Mouse (Mus musculus): ENCODE results near the gene Fam89a. TPM values are rescaled to one million over a fixed set of nuclear protein-coding genes. Genes with fewer than 3 reads are reported as not detected.
A peak's percentile ranks its signal among the peaks of the same experiment; 100 is the strongest.

Fam89a gene
- polyA plus RNA-seq, 1 experiment from 2014 or later: 3.2 TPM

DNA sequence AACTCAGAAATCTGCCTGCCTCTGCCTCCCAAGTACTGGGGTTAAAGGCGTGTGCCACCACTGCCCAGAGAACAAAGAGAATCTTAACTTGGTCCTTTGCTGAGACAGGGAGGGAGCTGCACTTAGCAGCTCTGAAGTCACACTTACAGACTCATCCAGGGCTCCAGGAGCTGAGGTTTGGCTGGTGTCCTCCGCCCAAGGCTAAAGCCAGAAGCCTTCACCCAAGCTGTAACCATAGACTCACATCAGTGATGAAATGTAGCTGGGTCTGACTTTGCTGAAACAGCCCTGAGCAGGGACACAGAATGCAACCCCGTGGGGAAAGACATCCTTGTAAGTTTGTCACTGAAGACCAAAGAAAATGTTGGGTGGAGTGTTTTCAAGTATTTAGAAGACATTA, 30.8 kb upstream of the Fam89a start:
- Histone ChIP-seq H3K9ac (no peak overlapping the region), H3K36me3 (no peaks in the 10 kb centered on the region), H3K27me3 (peaks cover 20% of the 10 kb centered on the region; the same call in 1 of the 2 replicates), H3K27ac (no peak overlapping the region), H3K9me3 (no peaks in the 10 kb centered on the region), H3K4me1 (replicated peaks) (peaks cover 19% of the 10 kb centered on the region), H3K4me3 (no peak overlapping the region), H3K4me2 (no peak overlapping the region)
- no peak for ATAC-seq (ENCODE audit: low FRiP score)
- 84% methylated on average over 3 of the region's 3 CpGs for WGBS

GRCm38 (mm10) chr8:124780236-124780635, 28.6 kb upstream of the Fam89a start:
- peak overlapping the region; percentile 49; the same call in 1 of the 2 replicates for H3K9ac ChIP-seq
- ATAC-seq (ENCODE audit: low FRiP score): peak; percentile 72
- 0 out of 2 replicates have a peak, but pooled peaks cover 6% of the 10 kb centered on the region for H3K27me3 ChIP-seq
- 0 out of 2 replicates have a peak overlapping the region, but pooled peaks have one; percentile 23 for H3K4me2 ChIP-seq
- peaks cover 22% of the 10 kb centered on the region for H3K4me1 ChIP-seq (replicated peaks)
- peak overlapping the region; percentile 80 for H3K27ac ChIP-seq
- H3K4me3 ChIP-seq: no peak overlapping the region
- no peaks in the 10 kb centered on the region for H3K36me3 ChIP-seq
- WGBS: 7% methylated on average over 7 of the region's 7 CpGs
- no peaks in the 10 kb centered on the region for H3K9me3 ChIP-seq

DNA sequence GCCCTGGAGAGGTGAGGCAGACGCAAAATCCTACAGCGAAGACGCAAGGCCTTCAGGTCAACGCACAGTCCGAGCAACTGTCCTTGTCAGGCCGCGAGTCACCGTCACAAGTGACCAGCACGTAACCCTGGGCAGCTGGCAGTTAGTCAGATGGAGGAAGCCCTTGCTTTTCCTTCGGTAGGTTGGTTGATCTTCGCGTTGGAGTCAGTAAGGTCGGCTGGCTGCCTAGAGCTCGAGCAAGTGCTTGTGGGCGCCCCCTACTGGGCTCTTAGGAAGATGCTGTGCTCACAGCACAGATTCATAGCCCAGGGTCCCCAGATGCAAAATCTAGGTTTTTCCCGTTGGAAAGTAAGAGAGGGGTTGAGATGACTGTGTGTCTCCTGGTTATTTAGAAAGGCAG, 24.1 kb upstream of the Fam89a start:
- Histone ChIP-seq H3K4me2 (peak overlapping the region; percentile 38), H3K4me3 (no peak overlapping the region), H3K27me3 (peaks cover 12% of the 10 kb centered on the region; the same call in 1 of the 2 replicates), H3K9me3 (no peaks in the 10 kb centered on the region), H3K36me3 (no peaks in the 10 kb centered on the region), H3K27ac (no peak overlapping the region), H3K4me1 (replicated peaks) (peaks cover 9% of the 10 kb centered on the region), H3K9ac (no peak overlapping the region)
- 12% methylated on average over 16 of the region's 16 CpGs for WGBS
- no peak for ATAC-seq (ENCODE audit: low FRiP score)

- ATAC-seq (ENCODE audit: low FRiP score): no peak
- H3K27ac ChIP-seq: no peak overlapping the region
- no peak overlapping the region for H3K4me2 ChIP-seq
- H3K36me3 ChIP-seq: no peaks in the 10 kb centered on the region
- H3K4me1 ChIP-seq (replicated peaks): 0 out of 2 replicates have a peak, but pooled peaks cover 3% of the 10 kb centered on the region
- H3K9ac ChIP-seq: no peak overlapping the region
- H3K9me3 ChIP-seq: no peaks in the 10 kb centered on the region
- H3K27me3 ChIP-seq: peaks cover 10% of the 10 kb centered on the region; the same call in 1 of the 2 replicates
- H3K4me3 ChIP-seq: no peak overlapping the region
- 78% methylated on average over 2 of the region's 2 CpGs for WGBS
These were observed 20.8 kb upstream of the Fam89a start for GRCm38 (mm10) chr8:124772389-124772788.

DNA sequence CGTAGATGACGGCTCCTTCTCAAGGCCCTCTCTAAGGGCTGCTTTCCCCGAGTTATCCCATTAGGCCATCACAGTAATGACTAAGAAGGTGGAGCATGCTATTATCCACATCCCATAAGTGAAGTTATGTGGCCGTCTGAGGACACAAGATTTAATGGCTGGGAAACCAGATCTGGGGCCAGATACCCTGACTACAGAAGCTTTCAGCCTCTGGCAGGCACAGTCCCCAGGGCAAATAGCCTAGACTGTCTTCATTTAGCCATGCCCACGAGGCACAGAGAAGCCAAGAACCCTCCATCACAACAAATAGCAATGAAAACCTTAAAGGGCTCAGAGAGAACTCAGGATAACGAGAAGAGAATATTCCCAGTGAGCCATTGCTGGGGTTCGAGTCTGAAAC, 11.4 kb upstream of the Fam89a start:
- no peak overlapping the region for H3K27ac ChIP-seq
- 65% methylated on average over 7 of the region's 7 CpGs for WGBS
- no peak for ATAC-seq (ENCODE audit: low FRiP score)

GRCm38 (mm10) chr8:124758544-124758943, 6.9 kb upstream of the Fam89a start:
- Histone ChIP-seq H3K4me3 (no peak overlapping the region), H3K27me3 (peaks cover 21% of the 10 kb centered on the region), H3K4me2 (no peak overlapping the region), H3K36me3 (no peaks in the 10 kb centered on the region), H3K4me1 (replicated peaks) (no peaks in the 10 kb centered on the region), H3K27ac (no peak overlapping the region), H3K9ac (no peak overlapping the region), H3K9me3 (no peaks in the 10 kb centered on the region)
- no peak for ATAC-seq (ENCODE audit: low FRiP score)
- 48% methylated on average over 3 of the region's 3 CpGs for WGBS

More for the DNA sequence above, 11.4 kb upstream of the Fam89a start:
- no peak overlapping the region for H3K4me2 ChIP-seq
- no peaks in the 10 kb centered on the region for H3K27me3 ChIP-seq
- no peaks in the 10 kb centered on the region for H3K9me3 ChIP-seq
- no peaks in the 10 kb centered on the region for H3K36me3 ChIP-seq
- H3K4me1 ChIP-seq (replicated peaks): no peaks in the 10 kb centered on the region
- no peak overlapping the region for H3K4me3 ChIP-seq
- H3K9ac ChIP-seq: no peak overlapping the region

DNA sequence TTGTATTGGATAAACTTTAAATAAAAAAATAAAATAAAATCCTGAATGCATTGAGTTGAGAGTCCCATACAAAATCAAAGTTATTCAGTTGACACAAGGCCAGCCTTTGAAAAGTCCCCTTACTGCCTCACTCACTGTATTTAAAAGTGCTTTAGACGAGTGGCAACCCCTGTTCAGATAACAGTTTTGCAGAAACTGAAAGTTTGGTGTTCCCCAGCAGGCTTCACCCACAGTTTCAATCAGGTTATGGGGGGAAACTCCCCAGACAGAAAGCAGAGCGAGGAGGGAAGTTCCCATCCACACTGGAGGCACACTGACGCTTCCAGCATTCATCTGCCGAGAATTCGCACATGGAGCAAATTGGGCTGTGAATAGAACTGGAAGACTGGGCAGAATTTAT, 5.0 kb upstream of the Fam89a start:
- no peak for ATAC-seq (ENCODE audit: low FRiP score)
- Histone ChIP-seq H3K4me2 (no peak overlapping the region), H3K9ac (no peak overlapping the region), H3K27me3 (peaks cover 40% of the 10 kb centered on the region), H3K4me1 (replicated peaks) (peaks cover 2% of the 10 kb centered on the region; the same call in 1 of the 2 replicates), H3K27ac (no peak overlapping the region), H3K36me3 (no peaks in the 10 kb centered on the region), H3K4me3 (no peak overlapping the region), H3K9me3 (no peaks in the 10 kb centered on the region)
- 66% methylated on average over 5 of the region's 5 CpGs for WGBS

GRCm38 (mm10) chr8:124756153-124756552, 4.5 kb upstream of the Fam89a start:
- no peaks in the 10 kb centered on the region for H3K36me3 ChIP-seq
- H3K9me3 ChIP-seq: no peaks in the 10 kb centered on the region
- H3K27ac ChIP-seq: no peak overlapping the region
- no peak for ATAC-seq (ENCODE audit: low FRiP score)
- 71% methylated on average over 2 of the region's 2 CpGs for WGBS
- H3K4me1 ChIP-seq (replicated peaks): peaks cover 7% of the 10 kb centered on the region
- no peak overlapping the region for H3K4me2 ChIP-seq
- peaks cover 45% of the 10 kb centered on the region for H3K27me3 ChIP-seq
- no peak overlapping the region for H3K4me3 ChIP-seq
- no peak overlapping the region for H3K9ac ChIP-seq

GRCm38 (mm10) chr8:124755481-124755880, 3.8 kb upstream of the Fam89a start:
- no peak overlapping the region for H3K27ac ChIP-seq
- peaks cover 51% of the 10 kb centered on the region for H3K27me3 ChIP-seq
- no peak for ATAC-seq (ENCODE audit: low FRiP score)

DNA sequence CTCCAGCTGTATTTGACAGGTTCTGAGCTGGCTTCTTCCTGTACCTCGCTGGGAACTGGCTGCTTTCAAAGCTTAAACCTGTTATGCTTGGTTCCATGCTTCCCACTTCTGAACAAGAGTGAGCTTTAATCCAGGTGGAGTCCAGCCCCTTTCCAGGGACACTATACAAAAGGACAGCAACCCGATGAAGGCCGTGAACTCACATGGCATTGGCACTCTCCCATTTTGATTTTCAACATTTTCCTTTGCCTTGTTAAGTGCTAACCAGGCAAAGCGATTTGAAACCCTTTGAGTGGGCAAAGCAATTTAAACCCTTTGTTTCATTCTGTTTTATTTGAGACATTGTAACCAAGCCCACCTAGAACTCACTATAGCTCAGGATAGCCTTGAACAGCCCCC, 3.2 kb upstream of the Fam89a start:
- H3K4me2 ChIP-seq: no peak overlapping the region
- peaks cover 58% of the 10 kb centered on the region for H3K27me3 ChIP-seq
- H3K27ac ChIP-seq: no peak overlapping the region
- no peak overlapping the region for H3K9ac ChIP-seq
- no peaks in the 10 kb centered on the region for H3K36me3 ChIP-seq
- no peaks in the 10 kb centered on the region for H3K9me3 ChIP-seq
- ATAC-seq (ENCODE audit: low FRiP score): no peak
- WGBS: 51% methylated on average over 4 of the region's 4 CpGs
- no peak overlapping the region for H3K4me3 ChIP-seq
- H3K4me1 ChIP-seq (replicated peaks): peaks cover 14% of the 10 kb centered on the region

More at GRCm38 (mm10) chr8:124755481-124755880, 3.8 kb upstream of the Fam89a start:
- H3K9me3 ChIP-seq: no peaks in the 10 kb centered on the region
- H3K4me3 ChIP-seq: no peak overlapping the region
- no peak overlapping the region for H3K9ac ChIP-seq
- H3K4me1 ChIP-seq (replicated peaks): peaks cover 13% of the 10 kb centered on the region
- H3K4me2 ChIP-seq: no peak overlapping the region
- 84% methylated on average over 8 of the region's 8 CpGs for WGBS
- no peaks in the 10 kb centered on the region for H3K36me3 ChIP-seq

DNA sequence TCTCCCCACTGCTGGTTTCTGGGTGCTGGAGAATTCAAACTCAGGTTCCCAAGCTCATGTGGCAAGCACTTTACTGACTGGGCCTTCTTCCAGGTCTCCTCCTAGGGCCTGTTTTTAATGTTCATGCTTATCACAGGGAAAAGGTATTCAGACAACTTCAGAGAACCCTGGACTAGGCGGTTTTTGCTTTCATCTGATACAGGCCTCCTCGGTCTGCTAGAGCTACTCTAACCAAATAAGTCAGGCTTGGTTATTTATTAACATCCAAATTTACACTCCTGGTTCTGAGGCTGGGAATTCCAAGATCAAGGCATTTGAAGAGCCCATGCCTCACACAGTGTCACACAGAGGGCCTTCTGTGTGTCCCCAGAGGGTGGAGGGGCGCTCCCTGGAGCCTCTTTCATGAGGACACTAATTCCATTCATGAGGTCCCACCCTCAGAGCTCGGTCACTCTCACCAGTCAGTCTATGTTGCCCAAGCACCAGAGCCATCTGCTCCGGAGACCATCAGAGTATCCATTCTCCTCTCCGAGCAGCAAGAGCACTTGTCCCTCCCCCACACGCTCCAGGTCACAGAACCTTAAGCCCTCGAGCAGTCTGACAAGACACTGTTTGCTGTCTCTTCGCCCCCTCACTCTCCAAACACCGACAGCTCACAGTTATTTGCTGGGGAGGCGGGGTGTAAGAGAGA, 2.6 kb upstream of the Fam89a start:
- WGBS: 17% methylated on average over 11 of the region's 11 CpGs
- H3K9ac ChIP-seq: no peak overlapping the region
- H3K4me2 ChIP-seq: no peak overlapping the region
- peaks cover 14% of the 10 kb centered on the region for H3K4me1 ChIP-seq (replicated peaks)
- peaks cover 64% of the 10 kb centered on the region for H3K27me3 ChIP-seq
- H3K27ac ChIP-seq: no peak overlapping the region
- no peaks in the 10 kb centered on the region for H3K36me3 ChIP-seq
- ATAC-seq (ENCODE audit: low FRiP score): no peak
- H3K4me3 ChIP-seq: no peak overlapping the region
- no peaks in the 10 kb centered on the region for H3K9me3 ChIP-seq

DNA sequence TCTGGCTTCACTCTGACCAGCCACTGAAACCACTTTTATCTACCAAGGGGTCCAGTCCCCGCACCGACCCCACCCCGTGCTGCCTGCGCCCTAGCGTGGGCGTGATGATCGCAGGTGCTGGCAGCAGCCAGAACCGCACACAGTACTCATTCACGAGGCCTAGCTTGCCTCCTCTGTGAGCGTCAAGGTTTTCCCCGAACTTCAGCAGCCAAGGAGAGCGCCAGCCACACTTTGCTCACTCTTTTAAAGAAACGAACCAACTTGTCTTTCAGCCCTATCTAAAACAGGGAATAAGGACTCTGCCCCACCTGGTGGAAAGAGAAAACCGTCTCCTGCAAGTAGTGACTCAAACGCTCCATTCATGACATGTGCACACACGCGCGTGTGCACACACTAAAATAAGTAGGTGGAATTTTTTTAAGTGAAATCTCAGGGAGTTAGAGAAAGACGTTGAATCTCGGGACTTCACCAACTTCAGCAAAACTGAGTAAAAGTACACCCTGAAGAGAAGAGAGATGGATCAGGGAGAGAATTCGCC, 762 bp upstream of the Fam89a start:
- H3K27me3 ChIP-seq: peaks cover 68% of the 10 kb centered on the region
- H3K4me1 ChIP-seq (replicated peaks): peaks cover 14% of the 10 kb centered on the region
- no peak overlapping the region; the same call in 1 of the 2 replicates for H3K4me2 ChIP-seq
- no peaks in the 10 kb centered on the region for H3K36me3 ChIP-seq
- no peaks in the 10 kb centered on the region for H3K9me3 ChIP-seq
- no peak overlapping the region for H3K9ac ChIP-seq
- ATAC-seq (ENCODE audit: low FRiP score): no peak
- H3K27ac ChIP-seq: no peak overlapping the region
- 34% methylated on average over 21 of the region's 21 CpGs for WGBS
- H3K4me3 ChIP-seq: peak overlapping the region; percentile 49; the same call in 1 of the 2 replicates

GRCm38 (mm10) chr8:124751191-124751590, 441 bp downstream of the Fam89a start:
- peak overlapping the region; percentile 67 for H3K9ac ChIP-seq
- H3K27me3 ChIP-seq: peaks cover 68% of the 10 kb centered on the region
- H3K4me1 ChIP-seq (replicated peaks): peaks cover 14% of the 10 kb centered on the region
- peak overlapping the region; percentile 49 for H3K4me3 ChIP-seq
- no peaks in the 10 kb centered on the region for H3K36me3 ChIP-seq
- 1% methylated on average over 31 of the region's 31 CpGs for WGBS
- H3K27ac ChIP-seq: no peak overlapping the region
- peak overlapping the region; percentile 67 for H3K4me2 ChIP-seq
- no peak for ATAC-seq (ENCODE audit: low FRiP score)
- H3K9me3 ChIP-seq: no peaks in the 10 kb centered on the region
